Mouse (Mus musculus) layer of hippocampus, postnatal 14 days (tissue): ENCODE data around the gene Man1a. TPM values are rescaled to one million over a fixed set of nuclear protein-coding genes. Genes with fewer than 3 reads are reported as not detected.
A peak's percentile ranks its signal among the peaks of the same experiment; 100 is the strongest.

Source experiments
- DNase-seq, 2 experiments: peaks; one replicate each; pipeline ENCODE4 v3.0.0; 2021 to 2022; ENCODE audit warnings: low spot score in 2 of 2, mixed read lengths in 1 of 2
- long read RNA-seq, 2 experiments: library from polyadenylated mRNA; stranded (forward); transcript quantifications; one replicate each; pipeline ENCODE4 v2.0.0; 2021
- total RNA-seq, 2 experiments: library from RNA; stranded (reverse); gene quantifications; 2 replicates each; pipeline ENCODE4 v1.2.3; 2021

Man1a gene
- 10 to 100 TPM; 48.7 to 55.9 TPM for total RNA-seq
- long read RNA-seq, experiment 1, full-length matches to known transcripts, result 16 of 24 reads
- long read RNA-seq, experiment 1, partial matches to known transcripts, result 8 of 24 reads
- long read RNA-seq, experiment 1, other reads (novel, unspliced or antisense), result 0 of 24 reads
- long read RNA-seq, experiment 2, full-length matches to known transcripts, result 21 of 28 reads
- long read RNA-seq, experiment 2, partial matches to known transcripts, result 4 of 28 reads
- long read RNA-seq, experiment 2, other reads (novel, unspliced or antisense), result 3 of 28 reads

GRCm38 (mm10) chr10:54076420-54076819 lies at the start of gene Man1a:
Man1a (minus strand) TSS chr10:54076609.
- no peak for DNase-seq

DNA sequence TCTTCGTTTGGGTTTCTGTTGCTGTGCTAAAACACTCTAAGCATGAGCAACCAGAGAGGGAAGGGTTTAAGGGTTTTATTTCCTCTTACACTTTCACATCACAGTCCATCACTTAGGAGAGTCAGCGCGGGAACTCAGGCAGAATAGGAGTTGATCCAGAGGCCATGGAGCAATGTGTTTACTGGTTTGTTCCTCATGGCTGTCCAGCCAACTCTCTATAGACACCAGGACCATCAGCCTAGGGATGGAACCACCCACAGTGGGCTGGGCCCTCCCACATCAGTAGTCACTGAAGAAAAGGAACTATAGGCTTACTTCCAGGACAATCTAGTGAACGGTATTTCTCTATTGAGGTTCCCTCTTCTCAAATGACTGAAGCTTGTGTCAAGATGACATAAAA lies 45.4 kb upstream of the Man1a start:
- DNase-seq, result no peak

GRCm38 (mm10) chr10:54120375-54120774 lies 44.0 kb upstream of the Man1a start:
- DNase-seq, result no peak

DNA sequence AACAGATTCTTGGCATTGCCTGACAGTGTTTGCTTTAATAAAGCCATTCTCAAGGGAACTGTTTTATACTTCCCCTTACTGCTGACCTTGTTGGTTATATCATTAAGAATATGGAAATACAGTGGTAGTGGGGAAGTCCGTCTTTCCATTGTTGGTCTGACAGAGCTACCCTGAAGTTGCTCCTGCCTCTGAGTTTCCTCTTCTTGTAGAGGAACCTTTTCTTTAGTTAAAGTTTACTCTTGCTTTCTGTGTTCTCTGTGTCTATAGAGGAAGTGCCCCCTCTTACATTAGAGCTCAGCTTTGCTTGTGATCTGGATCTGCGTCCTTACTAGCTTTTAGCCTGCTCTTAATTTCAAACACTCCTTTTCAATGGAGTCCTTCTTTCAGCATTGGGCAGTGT lies 42.9 kb upstream of the Man1a start:
- DNase-seq, result no peak

GRCm38 (mm10) chr10:54118223-54118912 lies 42.0 kb upstream of the Man1a start:
- DNase-seq, result no peak

GRCm38 (mm10) chr10:54117763-54118162 lies 41.4 kb upstream of the Man1a start:
- DNase-seq, result peak in 1 of 2 experiments; percentile 23

GRCm38 (mm10) chr10:54103671-54104070 lies 27.3 kb upstream of the Man1a start:
- DNase-seq, result no peak

GRCm38 (mm10) chr10:54092081-54092480 lies 15.7 kb upstream of the Man1a start:
- no peak for DNase-seq

DNA sequence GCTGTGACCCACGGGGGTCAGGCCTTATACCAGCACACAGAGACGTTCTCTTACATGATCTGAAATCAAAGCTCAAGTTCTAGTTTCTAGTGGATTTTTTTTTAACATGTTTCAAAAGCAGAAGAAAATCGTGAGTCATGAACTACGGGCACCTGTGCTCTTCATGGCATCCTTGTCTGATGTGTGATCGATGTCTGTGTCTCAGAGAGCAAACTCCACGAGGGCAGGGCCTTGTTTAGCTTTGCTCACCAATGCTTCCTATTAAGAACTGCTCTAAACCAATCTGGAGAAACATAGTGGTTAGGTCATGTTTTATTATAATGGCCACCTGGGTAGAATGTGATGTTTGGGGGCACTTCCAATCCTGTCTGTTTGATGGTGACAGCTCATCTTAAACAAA lies 13.5 kb upstream of the Man1a start:
- DNase-seq, result no peak

DNA sequence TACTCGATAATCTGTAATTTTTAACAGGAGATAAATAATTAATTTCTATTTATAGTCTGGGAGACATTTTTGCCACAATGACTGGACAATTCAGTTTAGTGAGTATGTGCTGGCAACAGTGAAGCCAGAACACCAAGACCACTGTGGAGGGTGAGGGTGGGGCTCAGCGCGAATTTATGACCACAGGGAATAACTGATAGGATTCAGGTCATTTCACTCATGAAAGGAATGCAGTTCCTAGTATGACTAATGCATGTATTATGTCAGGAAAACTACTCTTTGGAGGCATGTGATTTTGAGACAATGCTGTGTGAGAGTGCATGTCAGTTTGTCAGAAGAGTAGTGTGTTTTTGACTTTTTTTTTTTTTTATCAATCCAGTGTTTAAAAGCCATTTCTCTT lies 10.9 kb upstream of the Man1a start:
- DNase-seq, result no peak

DNA sequence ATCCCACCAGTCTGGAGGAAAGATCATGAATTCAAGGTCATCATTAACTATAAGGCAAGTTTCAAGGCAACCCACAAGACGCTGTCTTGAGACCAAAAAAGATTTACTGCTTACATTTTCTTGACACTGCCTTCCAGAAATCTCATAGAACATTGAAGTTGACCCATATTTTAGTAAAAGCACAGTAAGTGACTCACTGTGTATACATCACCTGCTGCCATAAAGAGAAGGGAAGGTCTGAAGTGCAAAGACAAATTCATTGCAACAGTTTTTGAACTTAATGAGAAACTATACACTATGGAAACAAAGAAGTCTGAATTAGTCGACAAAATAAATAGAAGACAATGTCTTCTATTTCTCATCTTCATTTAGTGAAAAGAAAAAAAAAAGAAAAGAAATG lies 8.7 kb upstream of the Man1a start:
- DNase-seq, result no peak

DNA sequence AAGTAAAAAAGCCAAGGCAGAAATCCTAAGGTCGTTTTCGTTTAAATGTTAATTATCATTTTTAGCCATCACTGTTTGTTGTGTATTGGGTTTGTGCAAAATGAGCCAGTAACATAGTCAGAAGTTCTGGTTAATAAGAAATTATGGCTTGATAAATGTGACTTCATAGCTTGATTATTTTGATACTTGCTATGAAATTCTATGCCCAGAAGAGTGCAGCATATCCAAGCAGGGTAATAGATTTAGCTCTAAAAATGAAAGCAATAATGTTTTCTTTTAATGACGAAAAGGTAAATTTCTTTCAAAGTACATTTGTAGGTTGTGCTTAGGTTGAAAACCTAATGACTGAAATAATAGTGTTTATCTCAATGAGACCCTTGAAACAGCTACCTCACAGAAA lies 596 bp upstream of the Man1a start:
- peak in 1 of 2 experiments; percentile 24 for DNase-seq

GRCm38 (mm10) chr10:54075441-54076010 lies 883 bp downstream of the Man1a start:
- DNase-seq, result peak; percentile 86 to 92

GRCm38 (mm10) chr10:54074609-54075421 lies 1.6 kb downstream of the Man1a start:
- DNase-seq, result peak; percentile 18 to 35

- no peak for DNase-seq
Observed at GRCm38 (mm10) chr10:54074247-54074608, 2.2 kb downstream of the Man1a start.

- no peak for DNase-seq
Observed at GRCm38 (mm10) chr10:54073641-54074203, 2.7 kb downstream of the Man1a start.

DNA sequence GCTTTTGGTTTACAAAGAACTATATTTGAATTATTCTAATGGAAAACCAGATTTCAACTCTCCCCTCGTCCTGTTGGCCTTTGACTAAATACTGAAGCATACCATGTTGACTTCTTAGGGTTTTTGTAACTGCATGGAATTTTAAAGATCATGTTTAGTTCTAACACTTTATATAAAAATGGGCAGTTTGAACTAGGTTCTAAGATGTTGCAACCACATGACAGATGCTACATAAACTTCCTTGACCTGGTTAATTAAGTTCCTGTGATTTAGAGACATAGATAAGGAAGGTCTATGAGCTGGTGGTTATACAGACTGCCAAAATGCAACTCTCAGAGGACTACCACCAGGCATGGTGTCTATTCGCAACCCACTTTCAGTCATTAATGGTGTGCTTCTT lies 4.1 kb downstream of the Man1a start:
- no peak for DNase-seq

DNA sequence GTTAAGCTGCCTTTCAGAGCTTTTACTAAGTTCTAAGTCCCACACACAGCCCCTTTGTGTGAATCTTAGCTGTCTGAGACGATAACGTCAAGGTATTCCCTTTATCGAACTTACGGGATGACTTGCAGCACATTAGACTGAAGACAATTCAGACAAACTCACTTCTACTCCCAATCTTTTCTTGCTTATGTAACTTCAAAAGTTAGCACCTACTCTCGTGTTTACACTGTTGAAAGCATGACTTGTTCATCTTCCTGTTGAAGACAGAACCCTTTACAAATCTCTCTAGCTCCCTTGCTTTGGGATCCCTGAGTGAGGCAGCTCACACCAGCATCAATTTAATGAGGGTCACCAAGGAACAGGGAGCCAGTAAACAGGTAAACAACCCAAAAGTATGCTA lies 5.9 kb downstream of the Man1a start:
- DNase-seq, result no peak

DNA sequence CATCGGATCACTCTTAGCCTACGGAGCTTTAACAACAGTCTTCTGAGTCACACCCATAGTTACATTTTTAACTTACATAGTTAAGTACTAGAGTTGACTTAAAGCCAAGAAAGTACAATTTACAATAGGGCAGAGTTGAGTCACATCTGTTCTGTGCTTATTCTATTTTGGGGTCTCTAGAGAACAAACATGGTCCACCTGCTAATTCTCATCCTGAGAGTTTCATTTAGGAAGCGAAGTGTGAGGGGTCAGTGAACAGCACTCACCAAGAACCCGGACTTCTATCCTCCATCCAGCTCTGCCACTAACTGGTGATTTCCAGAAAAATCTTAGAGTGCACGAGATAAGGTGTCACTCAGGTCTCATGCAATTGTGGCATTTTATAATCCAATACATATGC lies 7.0 kb downstream of the Man1a start:
- no peak for DNase-seq

DNA sequence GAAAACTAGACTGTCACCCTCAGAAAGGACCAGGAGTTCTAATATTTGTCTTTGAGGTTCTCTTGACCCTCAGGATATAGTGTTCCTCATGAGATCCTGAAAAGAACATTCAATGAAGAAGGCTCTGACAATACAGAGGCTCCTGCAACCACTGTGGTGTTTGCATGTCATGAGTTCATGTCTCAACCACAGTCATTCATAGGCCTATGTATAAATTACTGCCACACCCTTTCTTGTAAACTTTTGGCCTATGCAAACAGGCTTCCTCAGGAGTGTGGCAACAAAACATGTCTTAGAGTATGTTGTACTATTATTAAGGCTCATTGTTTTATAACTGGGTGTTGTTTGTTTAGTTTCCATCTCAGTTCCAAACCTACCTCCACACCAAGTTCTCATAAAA lies 9.7 kb downstream of the Man1a start:
- no peak for DNase-seq

GRCm38 (mm10) chr10:54063551-54064260 lies 12.7 kb downstream of the Man1a start:
- no peak for DNase-seq
